Mouse (Mus musculus) kidney, postnatal 14 days (tissue): Measurements from ENCODE around the gene Slc16a6.

Source experiments
- DNase-seq: peaks from one replicate; pipeline ENCODE4 v3.0.0; 2022; ENCODE audit warnings: mixed read lengths

The Slc16a6 gene

GRCm38 (mm10) chr11:109485398-109486045 lies 12.1 kb upstream of the Slc16a6 start:
- DNase-seq: peak; percentile 85

GRCm38 (mm10) chr11:109480440-109480839 lies 7.0 kb upstream of the Slc16a6 start:
- no peak for DNase-seq

- DNase-seq: no peak
Observed at GRCm38 (mm10) chr11:109479575-109480285, 6.3 kb upstream of the Slc16a6 start.

- DNase-seq: no peak
Observed at GRCm38 (mm10) chr11:109477606-109478380, 4.4 kb upstream of the Slc16a6 start.

- no peak for DNase-seq
Observed at GRCm38 (mm10) chr11:109476653-109477052, 3.3 kb upstream of the Slc16a6 start.

GRCm38 (mm10) chr11:109476241-109476640 lies 2.8 kb upstream of the Slc16a6 start:
- no peak for DNase-seq

- DNase-seq: no peak
Observed at GRCm38 (mm10) chr11:109475717-109476116, 2.3 kb upstream of the Slc16a6 start.

GRCm38 (mm10) chr11:109474836-109475235 lies 1.4 kb upstream of the Slc16a6 start:
- DNase-seq: no peak

- no peak for DNase-seq
Observed at GRCm38 (mm10) chr11:109474086-109474742, 816 bp upstream of the Slc16a6 start.

GRCm38 (mm10) chr11:109472821-109473170 lies 602 bp downstream of the Slc16a6 start:
- DNase-seq: no peak

GRCm38 (mm10) chr11:109472171-109472691 lies 1.2 kb downstream of the Slc16a6 start:
- peak; percentile 42 for DNase-seq

- peak; percentile 38 for DNase-seq
Observed at GRCm38 (mm10) chr11:109470921-109471861, 2.2 kb downstream of the Slc16a6 start.

GRCm38 (mm10) chr11:109470170-109470569 lies 3.2 kb downstream of the Slc16a6 start:
- no peak for DNase-seq

- no peak for DNase-seq
Observed at GRCm38 (mm10) chr11:109468133-109468532, 5.3 kb downstream of the Slc16a6 start.

- DNase-seq: peak; percentile 10
Observed at GRCm38 (mm10) chr11:109466987-109467386, 6.4 kb downstream of the Slc16a6 start.

- DNase-seq: no peak
Observed at GRCm38 (mm10) chr11:109465068-109465467, 8.3 kb downstream of the Slc16a6 start.

GRCm38 (mm10) chr11:109460586-109460985 lies 12.8 kb downstream of the Slc16a6 start:
- DNase-seq: peak; percentile 12

- no peak for DNase-seq
Observed at GRCm38 (mm10) chr11:109458165-109458564, 15.2 kb downstream of the Slc16a6 start.

GRCm38 (mm10) chr11:109456261-109456660 lies 17.1 kb downstream of the Slc16a6 start:
- DNase-seq: no peak

GRCm38 (mm10) chr11:109451169-109451568 lies 22.2 kb downstream of the Slc16a6 start:
- DNase-seq: no peak

- DNase-seq: peak; percentile 45
Observed at GRCm38 (mm10) chr11:109445438-109446035, 27.9 kb downstream of the Slc16a6 start.
